In the genomic region with DNA sequence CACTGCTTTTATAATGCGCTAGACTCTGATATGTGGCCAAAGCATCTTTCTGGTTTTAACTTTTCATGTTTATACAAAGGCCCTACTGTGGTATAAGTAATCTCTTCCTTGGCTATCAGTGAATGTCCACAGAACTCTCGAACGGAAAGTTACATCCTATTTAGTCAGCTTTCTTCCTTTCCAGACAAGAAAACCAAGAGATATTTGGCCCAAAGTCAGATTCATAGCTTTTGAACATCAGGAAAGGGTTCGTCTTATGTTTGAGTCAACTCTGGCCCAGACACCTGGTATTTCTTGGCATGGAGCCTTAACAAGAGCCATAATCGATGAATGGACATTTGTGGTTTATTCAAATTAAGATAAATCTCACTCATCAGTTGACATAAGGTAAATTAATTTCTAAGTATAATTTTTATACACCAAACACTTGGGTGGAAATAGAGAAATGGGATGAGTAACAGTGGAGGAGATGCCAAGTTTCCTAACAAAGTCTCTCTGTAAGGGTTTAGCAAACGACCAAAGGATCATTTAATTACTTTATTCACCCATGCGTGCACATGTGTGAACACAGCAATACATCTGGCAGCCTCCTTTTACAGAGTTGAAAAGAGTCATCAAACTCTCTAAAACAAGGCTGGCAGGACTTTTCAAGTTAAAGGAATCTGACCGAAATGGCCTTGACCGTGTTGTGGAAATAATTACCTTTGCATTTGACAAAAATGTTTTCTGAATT, we compare ENCODE assay signal across 27 mouse cellular contexts.
DNase-seq lines count a peak whose midpoint lies in the region; ATAC-seq and TF ChIP-seq lines count a peak whose summit lies in the region.
"Had no signal": no experiment of that assay in that cellular context is flagged by ENCODE, and none has a peak within 500 bp of the region (broad histone marks: within the 10 kb centered on the region; RNA-seq: fewer than 3 reads in every experiment).

No protein-coding gene starts in this region.

- no peak overlapping the region for H3K4me3 ChIP-seq in forebrain, embryonic 14.5 days (ENCODE audit: low read depth, low read length)
- H3K4me3 ChIP-seq in forebrain, embryonic 15.5 days = no peak overlapping the region
- H3K4me3 ChIP-seq in lung, embryonic 14.5 days (ENCODE audit: low read depth, low read length) = no peak overlapping the region
- H3K4me3 ChIP-seq: heart, embryonic 12.5 days; left cerebral cortex, adult 2 months; midbrain, embryonic 12.5 days; neural tube, embryonic 13.5 days had no signal

- no peak overlapping the region for H3K27ac ChIP-seq in forebrain, embryonic 14.5 days (ENCODE audit: low read depth, low read length)
- H3K27ac ChIP-seq in forebrain, embryonic 15.5 days (replicated peaks) = no peak overlapping the region
- no peak overlapping the region for H3K27ac ChIP-seq in lung, embryonic 14.5 days (ENCODE audit: low read depth)
- H3K27ac ChIP-seq: hindbrain, embryonic 14.5 days; kidney, postnatal 0 days; left cerebral cortex, adult 2 months; midbrain, embryonic 12.5 days; neural tube, embryonic 13.5 days; stomach, postnatal 0 days had no signal

- H3K9me3 ChIP-seq in forebrain, embryonic 14.5 days (replicated peaks; ENCODE audit: control insufficient read depth, low read length) = no peaks in the 10 kb centered on the region
- no peaks in the 10 kb centered on the region for H3K9me3 ChIP-seq in forebrain, embryonic 15.5 days
- no peaks in the 10 kb centered on the region for H3K9me3 ChIP-seq in lung, embryonic 14.5 days (ENCODE audit: low read depth, low read length)
- H3K9me3 ChIP-seq: heart, embryonic 12.5 days; midbrain, embryonic 12.5 days; neural tube, embryonic 13.5 days had no signal

- ATAC-seq in forebrain, embryonic 14.5 days = no peak
- no peak for ATAC-seq in forebrain, embryonic 15.5 days (replicated peaks)
- peak; percentile 35; the same call in 1 of the 2 replicates for ATAC-seq in lung, embryonic 14.5 days (ENCODE audit: insufficient read depth)
- ATAC-seq in Patski = peak; percentile 47
- ATAC-seq in cerebellum, adult (ENCODE audit: insufficient number of reproducible peaks, low FRiP score, low TSS enrichment) = no peak
- ATAC-seq: forebrain, postnatal 0 days had no signal

- no peaks in the 10 kb centered on the region; the same call in 1 of the 2 replicates for H3K27me3 ChIP-seq in forebrain, embryonic 14.5 days (replicated peaks; ENCODE audit: control insufficient read depth, insufficient read depth, low read length)
- no peaks in the 10 kb centered on the region for H3K27me3 ChIP-seq in forebrain, embryonic 15.5 days
- no peaks in the 10 kb centered on the region for H3K27me3 ChIP-seq in lung, embryonic 14.5 days (ENCODE audit: insufficient read depth, low read length)
- no peaks in the 10 kb centered on the region for H3K27me3 ChIP-seq in Patski
- H3K27me3 ChIP-seq: heart, embryonic 12.5 days; midbrain, embryonic 12.5 days; neural tube, embryonic 13.5 days had no signal

- CTCF ChIA-PET in Patski (lab: Charles Lee) = no interaction called here

- WGBS in forebrain, embryonic 14.5 days = 29% methylated on average over 9 of the region's 9 CpGs
- WGBS in forebrain, embryonic 15.5 days = 33% methylated on average over 9 of the region's 9 CpGs
- 47% methylated on average over 9 of the region's 9 CpGs for WGBS in lung, embryonic 14.5 days

- H3K4me2 ChIP-seq in forebrain, embryonic 14.5 days (ENCODE audit: low read length) = no peak overlapping the region
- H3K4me2 ChIP-seq in forebrain, embryonic 15.5 days (replicated peaks) = no peak overlapping the region
- no peak overlapping the region for H3K4me2 ChIP-seq in lung, embryonic 14.5 days
- H3K4me2 ChIP-seq: heart, embryonic 12.5 days; hindbrain, embryonic 14.5 days; liver, embryonic 11.5 days; midbrain, embryonic 12.5 days; neural tube, embryonic 13.5 days had no signal

- peak; percentile 34 for DNase-seq in forebrain, embryonic 14.5 days (ENCODE audit: low spot score)
- DNase-seq in lung, embryonic 14.5 days = peak; percentile 54
- DNase-seq in lung, postnatal 25 days (ENCODE audit: low spot score) = no peak
- no peak for DNase-seq in Patski (ENCODE audit: low read depth, low spot score)
- peak; percentile 65 for DNase-seq in retina, postnatal 1 day
- DNase-seq in left cerebral cortex, postnatal 14 days (ENCODE audit: low spot score in 2 of 2) = no peak
- DNase-seq: cerebellum, adult 18-20 months; cerebellum, postnatal 25 days; embryo, embryonic 11 days; forebrain, postnatal 0 days; gastrocnemius, postnatal 14 days; heart, adult 11 months; kidney, adult 2 months; left cerebral cortex, postnatal 4 days; lung, adult 18-20 months; lung, postnatal 14 days; right cerebral cortex, adult 18-20 months had no signal

- intact Hi-C loops in left cerebral cortex, postnatal 14 days (cut with DNase I) = no loop called here

- no peaks in the 10 kb centered on the region for H3K4me1 ChIP-seq in forebrain, embryonic 14.5 days (ENCODE audit: control insufficient read depth, insufficient read depth, low read length)
- no peaks in the 10 kb centered on the region for H3K4me1 ChIP-seq in forebrain, embryonic 15.5 days
- 0 out of 2 replicates have a peak, but pooled peaks cover 3% of the 10 kb centered on the region for H3K4me1 ChIP-seq in lung, embryonic 14.5 days (ENCODE audit: insufficient read depth)

- H3K36me3 ChIP-seq in forebrain, embryonic 14.5 days (ENCODE audit: control insufficient read depth, insufficient read depth, low read length) = no peaks in the 10 kb centered on the region
- no peaks in the 10 kb centered on the region for H3K36me3 ChIP-seq in forebrain, embryonic 15.5 days
- no peaks in the 10 kb centered on the region for H3K36me3 ChIP-seq in lung, embryonic 14.5 days (ENCODE audit: insufficient read depth)
- H3K36me3 ChIP-seq: heart, embryonic 12.5 days; midbrain, embryonic 12.5 days; neural tube, embryonic 13.5 days had no signal

- POLR2A ChIA-PET in Patski (lab: Charles Lee) = no interaction called here

- no peak for TF ChIP-seq CTCF in lung, embryonic 14.5 days (IDR thresholded peaks at IDR 0.05; ENCODE audit: low read depth)
- no peak for TF ChIP-seq CTCF in Patski (IDR thresholded peaks at IDR 0.05)

- in situ Hi-C loops in Patski (cut with MboI; ENCODE audit: low pct_unique_long_range_greater_than_20kb) = no loop called here

- H3K9ac ChIP-seq in forebrain, embryonic 14.5 days (ENCODE audit: low read length) = no peak overlapping the region
- H3K9ac ChIP-seq in forebrain, embryonic 15.5 days (replicated peaks) = no peak overlapping the region
- no peak overlapping the region for H3K9ac ChIP-seq in lung, embryonic 14.5 days
- H3K9ac ChIP-seq: forebrain, postnatal 0 days; heart, embryonic 12.5 days; hindbrain, embryonic 14.5 days; midbrain, embryonic 12.5 days; neural tube, embryonic 13.5 days had no signal

Comparison
In these comparisons a context has a peak if more than half of its experiments do, and no peak if none do; other contexts are left out.
1. DNase-seq: peak in forebrain, embryonic 14.5 days (single experiment), lung, embryonic 14.5 days (single experiment) and retina, postnatal 1 day (single experiment); none in lung, postnatal 25 days (single experiment), Patski (single experiment) and left cerebral cortex, postnatal 14 days (0 of 2).
2. ATAC-seq: peak in lung, embryonic 14.5 days (single experiment) and Patski (single experiment); none in forebrain, embryonic 14.5 days (single experiment), forebrain, embryonic 15.5 days (single experiment) and cerebellum, adult (single experiment).